Mouse (Mus musculus): ENCODE measurements around the gene Nrd1.

DNA sequence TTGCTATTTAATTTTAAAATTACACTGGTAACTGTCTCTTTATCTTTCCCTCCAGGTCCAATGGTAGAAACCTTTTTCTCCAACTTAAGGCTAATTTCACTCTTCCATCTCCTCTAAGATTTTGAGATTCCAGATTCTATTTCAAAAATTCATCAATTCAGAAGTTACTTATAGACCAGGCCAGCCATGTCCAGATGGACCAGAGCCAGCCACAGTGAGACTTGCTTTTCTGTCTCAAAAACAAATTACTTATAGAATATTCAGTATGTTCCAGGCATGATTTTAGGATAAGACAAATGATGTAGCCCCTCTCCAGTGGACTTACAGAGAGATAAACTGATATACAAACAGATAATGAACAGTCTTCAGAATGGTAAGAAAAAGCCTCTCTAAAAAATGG lies 8.6 kb upstream of the Nrd1 start:
- TF ChIP-seq CTCF (IDR thresholded peaks at IDR 0.05; ENCODE audit: insufficient read depth, low read length) = no peak
- no peak for TF ChIP-seq POLR2A (IDR thresholded peaks at IDR 0.05; ENCODE audit: borderline replicate concordance, extremely low read depth, low read depth, low read length)

All from lung, adult 2 months (tissue).